Mouse (Mus musculus): ENCODE measurements around the gene Skida1. TPM values are rescaled to one million over a fixed set of nuclear protein-coding genes. Genes with fewer than 3 reads are reported as not detected.

The Skida1 gene
- polyA plus RNA-seq, 1 experiment, result 0.55 TPM

GRCm38 (mm10) chr2:18046186-18046585, 2.7 kb downstream of the Skida1 start:
- Histone ChIP-seq H3K36me3 (ENCODE audit: control insufficient read depth, insufficient read depth) (no peaks in the 10 kb centered on the region), H3K79me3 (ENCODE audit: low read depth) (no peaks in the 10 kb centered on the region), H3ac (ENCODE audit: control insufficient read depth, insufficient read length, low read depth) (no peak overlapping the region), H3K79me2 (ENCODE audit: control insufficient read depth, insufficient read depth) (peaks cover 15% of the 10 kb centered on the region), H3K4me3 (ENCODE audit: insufficient read depth, poor library complexity, severe bottlenecking) (peak overlapping the region; percentile 50), H3K27me3 (ENCODE audit: control insufficient read depth, insufficient read depth, insufficient read length) (no peaks in the 10 kb centered on the region)
- TF ChIP-seq MAX (IDR thresholded peaks at IDR 0.05) (no peak), USF1 (IDR thresholded peaks at IDR 0.05; ENCODE audit: low read depth) (no peak), MYOD1 (IDR thresholded peaks at IDR 0.05; ENCODE audit: control insufficient read depth, insufficient read length, low read depth) (no peak)

GRCm38 (mm10) chr2:18045781-18046181, 3.1 kb downstream of the Skida1 start:
- H3ac ChIP-seq (ENCODE audit: control insufficient read depth, insufficient read length, low read depth), result no peak overlapping the region
- no peak for TF ChIP-seq USF1 (IDR thresholded peaks at IDR 0.05; ENCODE audit: low read depth)
- TF ChIP-seq CEBPB (IDR thresholded peaks at IDR 0.05; ENCODE audit: low read depth), result no peak
- no peak for TF ChIP-seq FOSL1 (IDR thresholded peaks at IDR 0.05; ENCODE audit: insufficient read depth, low read length, poor library complexity, severe bottlenecking)
- no peak for TF ChIP-seq MYOG (IDR thresholded peaks at IDR 0.05; ENCODE audit: control insufficient read depth, extremely low read depth, insufficient read length)
- no peak for TF ChIP-seq MAX (IDR thresholded peaks at IDR 0.05)
- no peak for TF ChIP-seq MYOD1 (IDR thresholded peaks at IDR 0.05; ENCODE audit: control insufficient read depth, insufficient read length, low read depth)
- TF ChIP-seq CTCF (IDR thresholded peaks at IDR 0.05; ENCODE audit: control insufficient read depth, insufficient read depth, insufficient read length), result no peak
- H3K36me3 ChIP-seq (ENCODE audit: control insufficient read depth, insufficient read depth), result no peaks in the 10 kb centered on the region
- H3K79me2 ChIP-seq (ENCODE audit: control insufficient read depth, insufficient read depth), result peaks cover 15% of the 10 kb centered on the region
- H3K79me3 ChIP-seq (ENCODE audit: low read depth), result no peaks in the 10 kb centered on the region
- H3K4me3 ChIP-seq (ENCODE audit: insufficient read depth, poor library complexity, severe bottlenecking), result no peak overlapping the region
- H3K27me3 ChIP-seq (ENCODE audit: control insufficient read depth, insufficient read depth, insufficient read length), result no peaks in the 10 kb centered on the region

- peaks cover 15% of the 10 kb centered on the region for H3K79me2 ChIP-seq (ENCODE audit: control insufficient read depth, insufficient read depth)
- no peak overlapping the region for H3ac ChIP-seq (ENCODE audit: control insufficient read depth, insufficient read length, low read depth)
- H3K4me3 ChIP-seq (ENCODE audit: insufficient read depth, poor library complexity, severe bottlenecking), result no peak overlapping the region
- no peaks in the 10 kb centered on the region for H3K36me3 ChIP-seq (ENCODE audit: control insufficient read depth, insufficient read depth)
- no peaks in the 10 kb centered on the region for H3K79me3 ChIP-seq (ENCODE audit: low read depth)
- no peak for TF ChIP-seq FOSL1 (IDR thresholded peaks at IDR 0.05; ENCODE audit: insufficient read depth, low read length, poor library complexity, severe bottlenecking)
- no peak for TF ChIP-seq CTCF (IDR thresholded peaks at IDR 0.05; ENCODE audit: control insufficient read depth, insufficient read depth, insufficient read length)
- TF ChIP-seq CEBPB (IDR thresholded peaks at IDR 0.05; ENCODE audit: low read depth), result no peak
- no peak for TF ChIP-seq USF1 (IDR thresholded peaks at IDR 0.05; ENCODE audit: low read depth)
- no peak for TF ChIP-seq MYOD1 (IDR thresholded peaks at IDR 0.05; ENCODE audit: control insufficient read depth, insufficient read length, low read depth)
- TF ChIP-seq MYOG (IDR thresholded peaks at IDR 0.05; ENCODE audit: control insufficient read depth, extremely low read depth, insufficient read length), result no peak
- TF ChIP-seq MAX (IDR thresholded peaks at IDR 0.05), result no peak
- H3K27me3 ChIP-seq (ENCODE audit: control insufficient read depth, insufficient read depth, insufficient read length), result no peaks in the 10 kb centered on the region
Observed at GRCm38 (mm10) chr2:18045143-18045780, 3.6 kb downstream of the Skida1 start.

GRCm38 (mm10) chr2:18041199-18041885, 7.5 kb downstream of the Skida1 start:
- H3ac ChIP-seq (ENCODE audit: control insufficient read depth, insufficient read length, low read depth), result no peak overlapping the region
- H3K79me2 ChIP-seq (ENCODE audit: control insufficient read depth, insufficient read depth), result peaks cover 9% of the 10 kb centered on the region
- no peaks in the 10 kb centered on the region for H3K27me3 ChIP-seq (ENCODE audit: control insufficient read depth, insufficient read depth, insufficient read length)
- TF ChIP-seq CEBPB (IDR thresholded peaks at IDR 0.05; ENCODE audit: low read depth), result no peak
- no peak for TF ChIP-seq FOSL1 (IDR thresholded peaks at IDR 0.05; ENCODE audit: insufficient read depth, low read length, poor library complexity, severe bottlenecking)
- H3K36me3 ChIP-seq (ENCODE audit: control insufficient read depth, insufficient read depth), result no peaks in the 10 kb centered on the region
- H3K79me3 ChIP-seq (ENCODE audit: low read depth), result no peaks in the 10 kb centered on the region
- H3K4me3 ChIP-seq (ENCODE audit: insufficient read depth, poor library complexity, severe bottlenecking), result no peak overlapping the region

GRCm38 (mm10) chr2:18040347-18041160, 8.3 kb downstream of the Skida1 start:
- Histone ChIP-seq H3K79me3 (ENCODE audit: low read depth) (no peaks in the 10 kb centered on the region), H3ac (ENCODE audit: control insufficient read depth, insufficient read length, low read depth) (no peak overlapping the region), H3K36me3 (ENCODE audit: control insufficient read depth, insufficient read depth) (no peaks in the 10 kb centered on the region), H3K4me3 (ENCODE audit: insufficient read depth, poor library complexity, severe bottlenecking) (no peak overlapping the region), H3K79me2 (ENCODE audit: control insufficient read depth, insufficient read depth) (peaks cover 1% of the 10 kb centered on the region), H3K27me3 (ENCODE audit: control insufficient read depth, insufficient read depth, insufficient read length) (no peaks in the 10 kb centered on the region)
- no peak for TF ChIP-seq MYOD1 (IDR thresholded peaks at IDR 0.05; ENCODE audit: control insufficient read depth, insufficient read length, low read depth)
- TF ChIP-seq FOSL1 (IDR thresholded peaks at IDR 0.05; ENCODE audit: insufficient read depth, low read length, poor library complexity, severe bottlenecking), result no peak

Measured in C2C12 (cell line).